Mouse (Mus musculus): ENCODE results near the gene Cdx2. TPM values are rescaled to one million over a fixed set of nuclear protein-coding genes. Genes with fewer than 3 reads are reported as not detected.
A peak's percentile ranks its signal among the peaks of the same experiment; 100 is the strongest.

The Cdx2 gene
- polyA plus RNA-seq, 1 experiment from 2014 or later, result 42.1 TPM

DNA sequence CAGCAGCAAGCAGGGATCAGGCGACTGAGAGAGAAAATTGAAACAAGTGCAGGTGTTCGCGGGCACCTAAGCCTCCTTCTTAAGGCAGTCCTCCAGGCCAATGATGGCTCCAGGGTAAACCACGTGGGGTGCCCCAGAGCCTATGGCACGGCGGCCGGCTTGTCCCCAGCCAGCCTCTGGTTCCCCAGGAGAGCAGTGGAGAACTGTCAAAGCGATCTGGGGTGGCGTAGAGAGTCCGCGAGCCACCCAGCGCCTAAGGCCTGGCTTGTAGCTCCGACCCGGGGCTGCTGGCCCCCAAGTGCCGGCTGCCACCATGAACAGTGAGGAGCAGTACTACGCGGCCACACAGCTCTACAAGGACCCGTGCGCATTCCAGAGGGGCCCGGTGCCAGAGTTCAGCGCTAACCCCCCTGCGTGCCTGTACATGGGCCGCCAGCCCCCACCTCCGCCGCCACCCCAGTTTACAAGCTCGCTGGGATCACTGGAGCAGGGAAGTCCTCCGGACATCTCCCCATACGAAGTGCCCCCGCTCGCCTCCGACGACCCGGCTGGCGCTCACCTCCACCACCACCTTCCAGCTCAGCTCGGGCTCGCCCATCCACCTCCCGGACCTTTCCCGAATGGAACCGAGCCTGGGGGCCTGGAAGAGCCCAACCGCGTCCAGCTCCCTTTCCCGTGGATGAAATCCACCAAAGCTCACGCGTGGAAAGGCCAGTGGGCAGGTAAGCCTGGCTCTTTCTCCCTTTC lies 37.0 kb downstream of the Cdx2 start, which contains the start of gene Pdx1:
Gene Pdx1, plus strand, starts transcription at position 34 of the 747 bp plus-strand sequence.
- Histone ChIP-seq H3K9me3 (ENCODE audit: control insufficient read depth, low read length) (no peaks in the 10 kb centered on the region), H3K27me3 (replicated peaks; ENCODE audit: control insufficient read depth, insufficient read depth, low read length) (peaks cover 64% of the 10 kb centered on the region), H3K36me3 (ENCODE audit: control insufficient read depth, insufficient read depth, low read length) (no peaks in the 10 kb centered on the region), H3K4me1 (ENCODE audit: control insufficient read depth, insufficient read depth, low read length) (no peaks in the 10 kb centered on the region), H3K4me3 (ENCODE audit: low read length) (peak within 1 kb of the TSS; percentile 46), H3K9ac (ENCODE audit: low read depth, low read length) (peak within 1 kb of the TSS; percentile 48), H3K4me2 (ENCODE audit: low read depth, low read length) (peak within 1 kb of the TSS; percentile 50), H3K27ac (ENCODE audit: low read length) (peak within 1 kb of the TSS; percentile 48; the same call in 1 of the 2 replicates)
- ATAC-seq, result peak; percentile 92
- 2% methylated on average over 44 of the region's 44 CpGs for WGBS

DNA sequence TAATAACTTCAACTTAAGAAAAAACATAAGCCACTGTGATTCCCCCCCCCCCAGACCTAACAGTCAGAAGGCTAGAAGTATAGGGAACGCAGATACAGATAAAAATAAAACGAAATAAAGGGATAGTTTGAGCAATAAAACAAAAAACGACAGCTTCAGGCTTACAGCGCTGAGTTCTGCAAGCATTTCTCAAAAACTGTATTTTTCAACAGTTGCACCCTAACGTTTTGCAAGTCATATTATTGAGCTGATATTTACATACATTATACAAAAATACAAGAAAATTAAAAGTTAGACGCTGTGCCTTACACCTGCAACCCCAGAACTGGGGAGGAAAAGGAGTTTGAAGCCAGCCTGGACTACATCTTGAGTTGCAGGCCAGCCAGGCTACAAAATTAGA lies 37.7 kb downstream of the Cdx2 start:
- Histone ChIP-seq H3K4me3 (ENCODE audit: low read length) (peak overlapping the region; percentile 46; the same call in 1 of the 2 replicates), H3K27ac (ENCODE audit: low read length) (no peak overlapping the region), H3K27me3 (replicated peaks; ENCODE audit: control insufficient read depth, insufficient read depth, low read length) (peaks cover 58% of the 10 kb centered on the region), H3K4me1 (ENCODE audit: control insufficient read depth, insufficient read depth, low read length) (no peaks in the 10 kb centered on the region), H3K4me2 (ENCODE audit: low read depth, low read length) (peak overlapping the region; percentile 50; the same call in 1 of the 2 replicates), H3K9ac (ENCODE audit: low read depth, low read length) (no peak overlapping the region), H3K9me3 (ENCODE audit: control insufficient read depth, low read length) (no peaks in the 10 kb centered on the region), H3K36me3 (ENCODE audit: control insufficient read depth, insufficient read depth, low read length) (no peaks in the 10 kb centered on the region)
- 11% methylated on average over 6 of the region's 6 CpGs for WGBS
- ATAC-seq, result no peak

DNA sequence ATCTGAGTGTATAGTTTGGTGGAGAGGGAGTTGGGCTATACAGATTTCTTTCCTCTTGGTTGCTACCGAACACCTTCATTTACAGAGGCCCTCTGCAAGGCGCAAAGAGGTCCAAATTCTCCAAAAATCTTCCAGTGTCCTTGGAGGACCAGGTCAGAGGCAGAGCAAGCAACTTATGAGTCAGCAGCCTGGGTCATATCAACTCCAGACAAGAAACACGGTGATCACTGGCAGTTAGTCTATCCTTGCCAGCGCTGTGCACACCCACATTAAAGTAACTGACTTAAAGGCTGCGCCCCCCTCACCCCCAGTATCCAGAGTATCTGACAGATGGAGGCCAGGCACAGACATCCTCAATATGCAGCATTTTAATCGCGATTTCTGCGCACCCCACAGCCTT lies 38.3 kb downstream of the Cdx2 start:
- no peak overlapping the region for H3K4me3 ChIP-seq (ENCODE audit: low read length)
- WGBS, result 9% methylated on average over 8 of the region's 8 CpGs
- no peak overlapping the region for H3K27ac ChIP-seq (ENCODE audit: low read length)
- no peaks in the 10 kb centered on the region for H3K9me3 ChIP-seq (ENCODE audit: control insufficient read depth, low read length)
- H3K27me3 ChIP-seq (replicated peaks; ENCODE audit: control insufficient read depth, insufficient read depth, low read length), result peaks cover 58% of the 10 kb centered on the region
- no peak overlapping the region for H3K9ac ChIP-seq (ENCODE audit: low read depth, low read length)
- H3K36me3 ChIP-seq (ENCODE audit: control insufficient read depth, insufficient read depth, low read length), result no peaks in the 10 kb centered on the region
- H3K4me2 ChIP-seq (ENCODE audit: low read depth, low read length), result no peak overlapping the region
- no peaks in the 10 kb centered on the region for H3K4me1 ChIP-seq (ENCODE audit: control insufficient read depth, insufficient read depth, low read length)
- ATAC-seq, result no peak

DNA sequence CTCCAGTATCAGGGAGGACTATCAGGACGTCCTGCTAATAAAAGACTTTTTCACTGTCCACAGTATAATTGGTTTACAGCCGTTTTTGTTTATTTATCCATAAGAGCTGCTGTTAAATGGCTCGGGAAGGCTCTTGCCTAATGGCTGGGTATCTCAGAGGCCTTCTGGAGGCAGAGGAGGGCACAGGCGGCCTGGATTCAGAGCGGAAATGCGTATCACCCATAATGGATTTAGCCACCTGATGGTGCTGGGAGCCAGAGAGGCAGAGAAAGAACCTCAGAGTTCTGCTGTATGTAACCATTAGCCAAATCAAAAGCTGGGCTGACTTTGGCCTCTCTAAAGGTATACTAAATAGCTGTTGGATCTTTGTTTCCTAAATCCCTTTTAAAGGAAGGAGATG lies 39.6 kb downstream of the Cdx2 start:
- no peak for ATAC-seq
- 7% methylated on average over 6 of the region's 6 CpGs for WGBS
- H3K4me2 ChIP-seq (ENCODE audit: low read depth, low read length), result no peak overlapping the region
- H3K4me3 ChIP-seq (ENCODE audit: low read length), result no peak overlapping the region
- no peak overlapping the region for H3K9ac ChIP-seq (ENCODE audit: low read depth, low read length)
- H3K27me3 ChIP-seq (replicated peaks; ENCODE audit: control insufficient read depth, insufficient read depth, low read length), result peaks cover 52% of the 10 kb centered on the region
- no peaks in the 10 kb centered on the region for H3K9me3 ChIP-seq (ENCODE audit: control insufficient read depth, low read length)
- no peak overlapping the region for H3K27ac ChIP-seq (ENCODE audit: low read length)
- no peaks in the 10 kb centered on the region; the same call in none of the 2 replicates for H3K4me1 ChIP-seq (ENCODE audit: control insufficient read depth, insufficient read depth, low read length)
- H3K36me3 ChIP-seq (ENCODE audit: control insufficient read depth, insufficient read depth, low read length), result no peaks in the 10 kb centered on the region

DNA sequence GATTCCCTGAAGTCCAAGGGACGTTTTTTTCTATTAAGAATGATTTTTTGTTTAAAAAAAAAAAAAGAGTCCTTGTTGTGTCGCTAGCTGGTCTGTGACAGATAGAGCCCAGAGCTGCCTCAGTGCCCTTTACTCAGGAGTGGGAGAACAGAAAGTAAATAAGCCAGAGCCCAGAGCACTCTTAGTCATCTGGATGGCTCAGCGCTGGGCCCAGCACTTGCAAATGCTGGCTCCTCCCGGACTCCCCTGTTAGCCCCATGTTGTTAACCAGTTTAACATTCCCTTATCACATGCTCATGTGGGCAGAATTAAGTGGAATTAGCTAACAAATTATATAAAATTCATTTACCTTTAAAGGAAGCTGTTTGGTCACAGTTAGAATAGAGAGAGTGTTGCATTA lies 43.1 kb downstream of the Cdx2 start:
- Histone ChIP-seq H3K9ac (ENCODE audit: low read depth, low read length) (no peak overlapping the region), H3K4me3 (ENCODE audit: low read length) (no peak overlapping the region), H3K4me2 (ENCODE audit: low read depth, low read length) (no peak overlapping the region), H3K27ac (ENCODE audit: low read length) (no peak overlapping the region), H3K27me3 (replicated peaks; ENCODE audit: control insufficient read depth, insufficient read depth, low read length) (peaks cover 27% of the 10 kb centered on the region), H3K4me1 (ENCODE audit: control insufficient read depth, insufficient read depth, low read length) (peaks cover 3% of the 10 kb centered on the region), H3K9me3 (ENCODE audit: control insufficient read depth, low read length) (no peaks in the 10 kb centered on the region), H3K36me3 (ENCODE audit: control insufficient read depth, insufficient read depth, low read length) (no peaks in the 10 kb centered on the region)
- peak; percentile 57; the same call in 1 of the 2 replicates for ATAC-seq
- WGBS, result 14% methylated on average over 4 of the region's 4 CpGs

DNA sequence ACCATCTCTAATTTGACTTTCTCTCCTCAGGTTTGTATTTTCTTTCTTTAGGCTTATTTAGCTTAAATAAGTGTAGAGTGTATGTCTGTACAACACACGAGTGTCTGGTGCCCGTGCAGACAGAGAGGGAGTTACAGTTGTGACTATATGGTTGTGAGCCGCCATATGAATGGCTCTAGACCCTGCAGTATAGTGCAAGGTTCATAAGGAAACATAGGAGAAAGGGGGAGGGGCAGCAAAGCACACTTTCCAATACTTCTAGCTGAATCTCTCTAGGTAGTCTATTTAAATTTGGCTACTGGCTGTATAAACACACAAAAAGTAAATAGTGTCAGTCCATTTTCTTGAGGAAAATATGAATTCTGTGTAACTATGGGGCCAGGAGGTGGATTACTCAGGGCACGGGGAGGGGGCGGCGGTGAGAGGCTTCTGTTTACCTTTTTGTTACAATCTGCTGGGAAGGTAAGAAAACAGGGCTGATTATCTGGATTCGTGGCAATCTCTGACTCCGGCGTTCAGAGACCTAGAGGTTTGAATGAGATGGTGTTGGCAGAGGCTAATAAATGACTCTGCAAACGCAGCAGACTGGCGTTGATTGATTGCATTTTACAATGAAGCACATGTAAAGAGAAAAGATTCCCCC lies 45.0 kb downstream of the Cdx2 start:
- no peak overlapping the region for H3K4me2 ChIP-seq (ENCODE audit: low read depth, low read length)
- H3K36me3 ChIP-seq (ENCODE audit: control insufficient read depth, insufficient read depth, low read length), result no peaks in the 10 kb centered on the region
- no peak overlapping the region for H3K4me3 ChIP-seq (ENCODE audit: low read length)
- peaks cover 11% of the 10 kb centered on the region; the same call in 1 of the 2 replicates for H3K27me3 ChIP-seq (replicated peaks; ENCODE audit: control insufficient read depth, insufficient read depth, low read length)
- ATAC-seq, result peak; percentile 39; the same call in 1 of the 2 replicates
- peaks cover 3% of the 10 kb centered on the region for H3K4me1 ChIP-seq (ENCODE audit: control insufficient read depth, insufficient read depth, low read length)
- WGBS, result 26% methylated on average over 11 of the region's 11 CpGs
- H3K27ac ChIP-seq (ENCODE audit: low read length), result peak overlapping the region; percentile 41; the same call in 1 of the 2 replicates
- H3K9me3 ChIP-seq (ENCODE audit: control insufficient read depth, low read length), result no peaks in the 10 kb centered on the region
- H3K9ac ChIP-seq (ENCODE audit: low read depth, low read length), result no peak overlapping the region

DNA sequence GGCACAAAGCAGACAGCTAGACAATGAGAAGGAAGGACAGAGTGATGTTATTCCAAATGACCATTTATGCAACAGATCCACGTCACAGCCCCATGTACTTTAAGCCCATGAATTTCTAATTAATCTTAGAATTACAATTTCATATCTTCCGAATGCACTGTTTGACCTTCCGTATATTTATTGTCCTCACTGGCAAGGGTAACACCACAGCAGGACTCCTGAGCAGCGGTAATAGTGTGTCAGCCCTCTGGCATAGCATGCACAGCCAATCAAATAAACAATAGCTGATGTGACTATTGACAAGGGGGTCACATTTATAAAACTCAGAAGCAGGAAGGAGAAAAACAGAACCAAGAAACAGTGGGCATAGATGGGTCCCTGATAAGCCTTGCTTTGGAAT lies 46.3 kb downstream of the Cdx2 start:
- no peak overlapping the region for H3K4me3 ChIP-seq (ENCODE audit: low read length)
- H3K9ac ChIP-seq (ENCODE audit: low read depth, low read length), result no peak overlapping the region
- peaks cover 3% of the 10 kb centered on the region for H3K4me1 ChIP-seq (ENCODE audit: control insufficient read depth, insufficient read depth, low read length)
- ATAC-seq, result no peak
- no peaks in the 10 kb centered on the region for H3K9me3 ChIP-seq (ENCODE audit: control insufficient read depth, low read length)
- no peak overlapping the region for H3K4me2 ChIP-seq (ENCODE audit: low read depth, low read length)
- no peaks in the 10 kb centered on the region for H3K36me3 ChIP-seq (ENCODE audit: control insufficient read depth, insufficient read depth, low read length)
- no peak overlapping the region for H3K27ac ChIP-seq (ENCODE audit: low read length)
- WGBS, result 60% methylated on average over 4 of the region's 4 CpGs
- H3K27me3 ChIP-seq (replicated peaks; ENCODE audit: control insufficient read depth, insufficient read depth, low read length), result peaks cover 3% of the 10 kb centered on the region; the same call in 1 of the 2 replicates

DNA sequence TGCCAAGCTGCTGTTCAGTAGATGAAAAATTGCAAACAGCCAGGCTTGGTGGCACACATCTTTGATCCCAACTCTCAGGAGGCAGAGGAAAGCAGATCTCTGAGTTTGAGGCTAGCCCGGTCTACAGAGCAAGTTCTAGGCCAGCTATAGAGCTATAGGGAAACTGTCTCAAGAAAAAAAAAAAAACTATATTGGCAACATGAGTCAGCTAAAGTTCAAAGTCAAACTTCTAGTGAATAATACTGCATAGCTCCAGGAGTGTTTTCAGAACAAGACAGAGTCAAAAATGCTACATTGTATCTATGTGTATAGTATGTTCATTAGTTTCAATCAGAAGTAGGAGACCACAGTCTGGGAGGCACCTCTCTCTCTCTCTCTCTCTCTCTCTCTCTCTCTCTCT lies 46.9 kb downstream of the Cdx2 start:
- Histone ChIP-seq H3K9me3 (ENCODE audit: control insufficient read depth, low read length) (no peaks in the 10 kb centered on the region), H3K4me2 (ENCODE audit: low read depth, low read length) (no peak overlapping the region), H3K27me3 (replicated peaks; ENCODE audit: control insufficient read depth, insufficient read depth, low read length) (no peaks in the 10 kb centered on the region), H3K27ac (ENCODE audit: low read length) (no peak overlapping the region), H3K9ac (ENCODE audit: low read depth, low read length) (no peak overlapping the region), H3K4me1 (ENCODE audit: control insufficient read depth, insufficient read depth, low read length) (peaks cover 3% of the 10 kb centered on the region), H3K4me3 (ENCODE audit: low read length) (no peak overlapping the region), H3K36me3 (ENCODE audit: control insufficient read depth, insufficient read depth, low read length) (no peaks in the 10 kb centered on the region)
- ATAC-seq, result peak; percentile 61
- 79% methylated on average over 1 of the region's 1 CpGs for WGBS
